Mouse (Mus musculus) cerebellum, adult (tissue): ENCODE results near the gene Exoc1.
A peak's percentile ranks its signal among the peaks of the same experiment; 100 is the strongest.

Experiments
- ATAC-seq: cut with Nextera tagmentation; 2 replicates; pipeline ENCODE4 v1.9.2; 2017; ENCODE audit warnings: mild to moderate bottlenecking, moderate library complexity, mixed read lengths; ENCODE audit not compliant: insufficient number of reproducible peaks, low FRiP score, low TSS enrichment

The Exoc1 gene

DNA sequence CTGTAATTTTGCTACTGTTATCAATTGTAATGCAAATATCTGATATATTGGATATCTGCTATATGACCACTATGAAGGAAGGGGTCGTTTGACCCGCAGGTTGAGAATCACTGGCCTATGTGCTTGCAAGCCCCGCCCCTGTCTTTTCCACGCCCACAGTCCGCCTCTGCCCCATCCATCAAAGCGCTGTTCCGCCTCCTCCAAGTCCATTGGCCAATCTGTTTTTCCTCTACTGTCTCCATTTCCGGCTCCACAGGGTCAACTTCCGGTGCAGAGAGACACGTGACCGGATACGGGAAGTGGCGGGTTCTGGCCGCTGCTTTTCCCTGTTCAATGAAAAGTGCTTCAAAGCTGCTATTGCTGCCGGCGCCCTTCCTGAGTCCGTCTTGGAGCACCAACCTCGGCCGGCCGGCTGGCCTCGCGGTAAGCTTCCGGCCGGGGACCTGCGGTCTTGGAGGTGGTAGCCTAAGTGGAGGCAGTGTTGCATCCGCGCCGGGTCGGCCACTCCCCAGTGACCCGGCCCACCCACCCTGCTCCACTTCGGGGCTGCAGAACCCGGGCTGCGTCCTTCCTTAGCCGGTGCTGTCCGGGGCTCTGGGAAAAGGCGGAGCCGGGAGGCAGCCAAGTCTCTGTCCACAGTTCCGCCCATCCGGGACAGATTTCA is at the start of gene Exoc1:
Gene Exoc1 (plus strand): TSS at position 272 of the 664 bp plus-strand sequence.
- ATAC-seq: peak; percentile 99

- ATAC-seq: no peak
Measured at GRCm38 (mm10) chr5:76483811-76484210, 45.3 kb upstream of the Exoc1 start, which contains the start of gene Gm7271. Gene Gm7271, plus strand, starts transcription at chr5:76484040.

GRCm38 (mm10) chr5:76495126-76495525 is 34.0 kb upstream of the Exoc1 start:
- ATAC-seq: no peak

- no peak for ATAC-seq
Measured at GRCm38 (mm10) chr5:76522446-76522845, 6.7 kb upstream of the Exoc1 start.

DNA sequence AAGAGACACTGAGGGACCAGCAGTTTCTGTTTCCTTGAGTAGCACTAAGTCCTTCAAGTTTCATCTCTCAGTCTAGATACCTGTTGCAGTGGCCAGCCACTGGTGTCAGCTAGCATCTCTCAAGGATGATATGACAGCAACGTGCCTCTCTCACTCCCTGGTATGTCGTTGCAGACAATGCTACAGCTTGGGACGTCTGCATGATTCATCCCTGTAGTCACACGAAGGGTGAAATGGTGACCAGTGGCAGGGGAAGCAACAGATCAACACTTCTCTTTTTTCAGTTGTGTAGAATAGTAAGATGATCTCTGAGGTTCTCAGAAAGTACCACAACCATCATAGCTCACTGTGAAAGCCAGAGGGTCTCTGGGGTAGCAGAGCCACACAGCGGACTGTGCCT is 4.5 kb upstream of the Exoc1 start:
- no peak for ATAC-seq

- ATAC-seq: no peak
Measured at GRCm38 (mm10) chr5:76525066-76525465, 4.0 kb upstream of the Exoc1 start.

- ATAC-seq: no peak
Measured at GRCm38 (mm10) chr5:76525829-76526228, 3.3 kb upstream of the Exoc1 start.

DNA sequence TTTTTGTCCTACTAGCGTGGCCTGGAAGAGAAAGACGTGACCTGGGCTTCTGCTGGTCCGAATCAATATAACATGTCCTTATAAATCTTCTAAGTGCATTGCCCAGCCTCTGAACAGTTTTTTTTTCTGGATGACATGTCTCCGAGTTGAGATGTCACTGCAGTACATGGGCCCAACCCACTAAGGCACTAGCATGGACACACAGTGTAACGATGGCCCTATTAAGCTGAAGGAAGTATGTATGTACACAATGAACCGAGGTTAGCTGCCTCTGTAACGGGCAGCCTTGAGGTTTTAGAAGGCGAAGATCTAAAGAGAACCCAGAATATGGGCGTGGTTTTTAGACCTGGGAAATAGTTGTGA is 574 bp downstream of the Exoc1 start:
- ATAC-seq: no peak

DNA sequence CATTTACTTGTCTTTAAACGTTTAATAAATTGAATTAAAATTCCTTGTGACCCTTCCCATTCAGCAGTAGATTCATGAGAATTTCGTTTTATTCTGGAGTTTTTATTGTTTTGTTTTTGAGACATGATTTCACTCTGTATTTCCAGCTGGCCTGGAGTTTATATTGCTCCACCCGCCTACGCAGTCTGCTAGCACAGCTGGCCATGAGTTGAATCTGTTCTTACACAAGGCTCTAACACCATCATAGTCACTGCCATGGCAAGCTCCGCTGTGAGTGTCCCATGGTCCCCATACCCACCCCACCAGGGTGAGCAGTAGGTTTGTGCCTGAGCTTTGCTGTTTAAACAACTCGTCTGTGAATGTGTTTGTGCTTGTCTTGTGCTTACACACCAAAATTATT is 4.1 kb downstream of the Exoc1 start:
- ATAC-seq: no peak

- ATAC-seq: no peak
Measured at GRCm38 (mm10) chr5:76536231-76536630, 7.1 kb downstream of the Exoc1 start.

- no peak for ATAC-seq
Measured at GRCm38 (mm10) chr5:76537578-76537977, 8.5 kb downstream of the Exoc1 start.

DNA sequence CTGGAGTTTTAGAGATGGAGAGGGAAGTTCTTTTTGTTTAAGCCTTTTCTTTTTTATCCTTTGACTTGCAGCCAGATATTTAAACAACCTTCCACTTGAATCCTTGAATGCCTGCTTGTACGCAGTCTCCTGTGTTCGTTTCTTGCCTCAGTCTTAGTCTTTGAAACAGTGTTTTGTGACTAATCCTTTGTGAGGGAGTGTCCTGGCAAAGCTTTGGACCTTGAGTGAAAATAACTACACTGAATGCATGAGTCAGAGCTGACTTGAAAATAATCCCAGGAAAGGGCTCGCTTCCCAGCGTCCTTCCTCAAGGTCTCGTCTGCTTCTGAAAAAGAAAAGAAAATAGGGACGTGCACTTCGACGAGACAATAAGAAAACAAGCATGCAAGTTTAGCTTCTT is 11.1 kb downstream of the Exoc1 start:
- ATAC-seq: no peak

GRCm38 (mm10) chr5:76540842-76541241 is 11.7 kb downstream of the Exoc1 start:
- ATAC-seq: no peak

DNA sequence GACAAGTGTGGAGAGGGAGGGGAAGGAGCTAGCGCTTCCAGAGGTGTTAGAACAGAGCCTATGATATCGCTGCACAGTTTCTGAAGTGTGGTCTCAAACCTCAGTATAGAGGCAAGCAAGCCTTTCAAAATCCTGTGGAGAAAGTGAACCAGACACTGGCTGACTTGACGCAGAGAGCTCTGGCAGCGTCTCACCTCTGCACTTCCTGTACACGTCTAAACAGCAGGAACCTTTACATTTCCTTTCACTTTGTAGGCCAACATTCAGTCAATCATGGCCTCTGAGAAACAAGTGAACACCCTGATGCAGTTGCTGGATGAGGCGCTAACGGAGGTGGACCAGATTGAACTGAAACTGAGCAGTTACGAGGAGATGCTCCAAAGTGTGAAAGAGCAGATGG is 14.1 kb downstream of the Exoc1 start:
- ATAC-seq: no peak

DNA sequence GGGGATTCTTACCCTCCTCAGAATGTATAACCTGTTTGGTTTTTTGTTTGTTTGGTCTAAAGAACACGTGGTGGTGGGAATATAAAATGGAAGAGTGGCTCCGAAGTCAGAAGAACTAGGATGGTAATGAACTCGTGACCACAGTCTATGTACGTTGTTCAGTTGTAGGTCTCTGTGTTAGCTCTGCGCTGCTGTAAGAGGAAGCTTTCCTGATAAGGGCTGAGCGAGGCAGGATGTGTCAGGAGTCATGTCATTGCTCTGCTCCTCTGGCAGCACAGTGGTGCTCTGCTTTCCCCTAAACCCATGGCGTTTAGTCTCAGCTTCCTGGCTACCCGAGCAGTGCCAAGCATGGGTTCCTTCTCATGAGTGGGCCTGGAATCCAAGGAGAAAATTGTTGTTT is 21.3 kb downstream of the Exoc1 start:
- no peak for ATAC-seq

- ATAC-seq: no peak
Measured at GRCm38 (mm10) chr5:76565321-76565720, 36.2 kb downstream of the Exoc1 start.

DNA sequence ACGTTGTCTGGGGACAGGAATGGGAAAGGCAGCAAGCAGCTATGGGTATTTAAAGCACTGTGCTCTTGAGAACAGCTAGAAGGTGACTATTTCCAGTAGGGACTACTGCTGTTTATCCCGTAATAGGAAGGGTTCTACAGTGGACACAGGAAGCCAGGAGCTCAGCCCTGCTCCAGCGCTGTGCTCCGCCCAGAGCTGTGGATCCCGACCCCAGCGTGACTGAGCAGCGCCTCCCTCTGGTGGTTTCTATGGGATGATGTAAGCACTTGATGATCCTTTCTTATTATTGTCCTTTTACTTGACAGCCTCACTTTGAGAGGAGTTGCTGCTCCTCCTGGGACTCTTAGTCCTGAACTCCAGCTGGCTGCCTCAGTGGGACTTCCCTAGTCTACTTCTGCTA is 45.1 kb downstream of the Exoc1 start:
- ATAC-seq: no peak

GRCm38 (mm10) chr5:76577026-76577425 is 47.9 kb downstream of the Exoc1 start:
- no peak for ATAC-seq

- ATAC-seq: no peak
Measured at GRCm38 (mm10) chr5:76585378-76585777, 56.3 kb downstream of the Exoc1 start.

- peak; percentile 97 for ATAC-seq
Measured at GRCm38 (mm10) chr5:76588551-76589283, 59.6 kb downstream of the Exoc1 start, which contains the start of gene Cep135. Gene Cep135, plus strand, starts transcription at chr5:76588698.

DNA sequence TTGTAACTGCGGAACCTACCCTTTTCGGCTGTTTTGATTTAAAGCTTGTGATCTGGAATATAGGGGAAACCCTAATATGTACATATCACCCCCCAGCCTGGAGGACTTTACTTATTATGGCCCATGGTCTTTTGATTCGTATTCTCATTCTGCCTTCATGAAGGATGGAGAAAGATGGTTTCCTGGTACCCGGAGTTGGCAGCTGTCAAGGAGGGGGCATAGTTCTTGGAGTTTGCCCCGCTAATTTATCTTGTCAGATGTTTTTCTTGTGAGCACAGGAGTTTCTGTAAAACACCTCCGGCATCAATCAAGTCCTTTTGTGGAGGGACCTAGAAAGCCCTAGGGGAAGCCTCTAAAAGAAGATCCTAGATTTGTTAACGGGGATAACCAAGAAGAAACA is 60.2 kb downstream of the Exoc1 start:
- ATAC-seq: no peak

DNA sequence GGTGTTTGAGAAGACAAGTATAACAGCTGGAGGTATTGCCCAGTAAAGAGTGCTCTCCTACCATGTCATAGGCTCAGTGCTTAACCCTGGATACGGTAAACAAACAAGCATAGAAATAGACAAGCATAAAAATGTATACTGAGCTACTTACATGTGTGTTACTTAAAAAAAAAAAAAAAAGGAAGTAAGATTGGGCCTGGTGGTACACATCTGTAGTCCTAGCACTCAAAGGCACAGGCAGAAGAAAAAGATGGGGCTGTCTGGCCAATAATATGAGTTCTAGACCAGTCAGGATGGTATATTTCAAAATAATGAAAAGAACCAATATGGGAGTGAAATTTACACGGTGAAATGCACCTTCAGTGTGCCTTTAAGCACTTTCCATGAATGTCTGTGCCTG is 60.9 kb downstream of the Exoc1 start:
- ATAC-seq: no peak
